Comparison of ENCODE assay signal across 1 mouse cellular context in genomic region chr1:75180741-75181140, GRCm38 (mm10).
TF ChIP-seq lines count a peak whose summit lies in the region.

No protein-coding gene starts in this region.

TF ChIP-seq in MEL, 35 proteins besides CTCF, POLR2A, EP300 and RAD21 (continued from another document):
- TF ChIP-seq SIN3A (IDR thresholded peaks at IDR 0.05; ENCODE audit: low read length) (no peak), POLR2AphosphoS2 (IDR thresholded peaks at IDR 0.05; ENCODE audit: low read length) (no peak), NRF1 (IDR thresholded peaks at IDR 0.05; ENCODE audit: insufficient read depth, low read depth, low read length, poor library complexity, severe bottlenecking) (no peak), GABPA (IDR thresholded peaks at IDR 0.05; ENCODE audit: low read depth, low read length) (no peak), MAX (IDR thresholded peaks at IDR 0.05; ENCODE audit: low read length) (no peak), BHLHE40 (IDR thresholded peaks at IDR 0.05; ENCODE audit: borderline replicate concordance, low read depth, low read length) (no peak), TCF12 (IDR thresholded peaks at IDR 0.05; ENCODE audit: low read depth, low read length) (no peak), ELF1 (IDR thresholded peaks at IDR 0.05; ENCODE audit: low read depth, low read length) (no peak)
